Mouse (Mus musculus) E14TG2a.4 (cell line): ENCODE data around the gene Gm3336.

Experiments
- H3K27me3 ChIP-seq: 2 replicates; pipeline ENCODE4 v1.6.1; 2014; ENCODE audit warnings: low read length, control low read depth; ENCODE audit not compliant: insufficient read depth
- H3K36me3 ChIP-seq: 2 replicates; pipeline ENCODE4 v1.6.1; 2014; ENCODE audit warnings: low read length, control low read depth; ENCODE audit not compliant: insufficient read depth
- H3K4me1 ChIP-seq: replicated peaks from 2 replicates; pipeline ENCODE4 v1.6.1; 2014; ENCODE audit warnings: low read depth, low read length, control low read depth
- H3K4me3 ChIP-seq: replicated peaks from 2 replicates; pipeline ENCODE4 v1.5.1; 2014; ENCODE audit warnings: mild to moderate bottlenecking, low read length
- H3K9me3 ChIP-seq: 2 replicates; pipeline ENCODE4 v1.6.1; 2014; ENCODE audit warnings: low read length, control low read depth
- CTCF ChIP-seq: conservative IDR thresholded peaks from 2 replicates; pipeline ENCODE4 v1.5.1; 2014; ENCODE audit warnings: low read length
- NANOG ChIP-seq: IDR thresholded peaks from 2 replicates; pipeline ENCODE4 v1.6.1; 2014; ENCODE audit warnings: borderline replicate concordance, low read length, mixed read lengths
- POU5F1 ChIP-seq: IDR thresholded peaks from 2 replicates; pipeline ENCODE4 v1.6.1; 2014; ENCODE audit warnings: low read length, borderline replicate concordance

Gene Gm3336

GRCm38 (mm10) chr8:70697366-70698250 is 20.7 kb upstream of the Gm3336 start:
- H3K4me3 ChIP-seq: peak overlapping the region; percentile 90
- TF ChIP-seq NANOG (no peak), CTCF (no peak), POU5F1 (no peak)
- H3K9me3 ChIP-seq: no peaks in the 10 kb centered on the region
- peaks cover 61% of the 10 kb centered on the region for H3K4me1 ChIP-seq
- no peaks in the 10 kb centered on the region for H3K27me3 ChIP-seq
- peaks cover 4% of the 10 kb centered on the region; the same call in 1 of the 2 replicates for H3K36me3 ChIP-seq

DNA sequence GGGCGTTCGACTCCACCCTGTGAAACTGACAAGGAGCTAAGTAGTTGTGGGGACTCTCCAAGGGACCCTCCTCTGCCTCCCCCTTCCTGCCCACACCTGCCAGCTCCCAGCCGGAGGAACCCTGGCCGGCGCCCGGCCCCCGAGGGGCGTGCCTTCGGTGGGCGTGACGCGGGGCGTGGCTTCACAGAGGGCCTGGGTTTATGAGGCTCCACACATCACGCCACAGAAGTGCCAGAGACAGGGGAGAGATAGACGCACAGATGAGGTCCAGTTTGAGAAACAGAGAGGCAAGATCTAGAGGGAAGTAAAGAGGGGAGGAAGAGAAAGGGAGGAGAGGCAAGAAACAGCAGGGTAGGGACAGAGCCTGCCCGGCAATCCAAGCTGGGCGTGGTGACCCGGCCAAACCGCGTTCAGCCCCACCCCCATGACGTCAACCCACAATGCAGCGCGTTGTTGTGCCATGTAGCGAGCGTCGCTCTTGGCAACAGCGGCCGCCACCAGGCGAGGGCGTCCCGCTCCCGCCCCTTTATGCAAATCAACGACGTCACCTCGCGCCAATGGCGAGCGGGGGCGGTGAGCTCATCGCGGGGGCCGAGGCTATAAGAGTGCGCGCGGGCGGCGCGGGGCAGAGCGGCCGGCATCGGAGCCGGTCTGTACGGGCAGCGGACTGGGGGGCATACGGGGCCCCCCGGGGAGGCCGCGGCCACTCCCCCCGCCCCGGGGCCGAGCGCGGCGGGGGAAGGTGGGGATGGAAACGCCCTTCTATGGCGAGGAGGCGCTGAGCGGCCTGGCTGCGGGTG is 19.8 kb upstream of the Gm3336 start, which contains the start of gene Jund:
Jund (plus strand) TSS at position 640 of the 800 bp plus-strand sequence.
- Histone ChIP-seq H3K4me1 (peaks cover 52% of the 10 kb centered on the region), H3K4me3 (peak within 1 kb of the TSS; percentile 90), H3K27me3 (no peaks in the 10 kb centered on the region), H3K9me3 (no peaks in the 10 kb centered on the region), H3K36me3 (peaks cover 4% of the 10 kb centered on the region; the same call in 1 of the 2 replicates)
- no peak for TF ChIP-seq POU5F1
- no peak for TF ChIP-seq CTCF
- TF ChIP-seq NANOG: no peak

DNA sequence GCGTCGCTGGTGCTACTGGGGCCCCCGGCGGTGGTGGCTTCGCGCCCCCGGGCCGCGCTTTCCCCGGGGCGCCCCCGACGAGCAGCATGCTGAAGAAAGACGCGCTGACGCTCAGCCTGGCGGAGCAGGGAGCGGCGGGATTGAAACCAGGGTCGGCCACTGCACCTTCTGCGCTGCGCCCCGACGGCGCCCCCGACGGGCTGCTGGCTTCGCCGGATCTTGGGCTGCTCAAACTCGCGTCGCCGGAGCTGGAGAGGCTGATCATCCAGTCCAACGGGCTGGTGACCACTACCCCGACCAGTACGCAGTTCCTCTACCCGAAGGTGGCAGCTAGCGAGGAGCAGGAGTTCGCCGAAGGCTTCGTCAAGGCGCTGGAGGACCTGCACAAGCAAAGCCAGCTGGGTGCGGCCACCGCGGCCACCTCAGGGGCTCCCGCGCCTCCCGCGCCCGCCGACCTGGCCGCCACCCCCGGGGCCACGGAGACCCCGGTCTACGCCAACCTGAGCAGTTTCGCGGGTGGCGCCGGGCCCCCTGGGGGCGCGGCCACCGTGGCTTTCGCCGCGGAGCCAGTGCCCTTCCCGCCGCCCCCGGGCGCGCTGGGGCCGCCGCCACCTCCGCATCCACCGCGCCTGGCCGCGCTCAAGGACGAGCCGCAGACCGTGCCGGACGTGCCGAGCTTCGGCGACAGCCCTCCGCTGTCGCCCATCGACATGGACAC is 19.1 kb upstream of the Gm3336 start:
- TF ChIP-seq CTCF (no peak), NANOG (no peak), POU5F1 (no peak)
- Histone ChIP-seq H3K9me3 (no peaks in the 10 kb centered on the region), H3K27me3 (no peaks in the 10 kb centered on the region), H3K4me1 (peaks cover 46% of the 10 kb centered on the region), H3K36me3 (peaks cover 4% of the 10 kb centered on the region; the same call in 1 of the 2 replicates), H3K4me3 (peak overlapping the region; percentile 90)

DNA sequence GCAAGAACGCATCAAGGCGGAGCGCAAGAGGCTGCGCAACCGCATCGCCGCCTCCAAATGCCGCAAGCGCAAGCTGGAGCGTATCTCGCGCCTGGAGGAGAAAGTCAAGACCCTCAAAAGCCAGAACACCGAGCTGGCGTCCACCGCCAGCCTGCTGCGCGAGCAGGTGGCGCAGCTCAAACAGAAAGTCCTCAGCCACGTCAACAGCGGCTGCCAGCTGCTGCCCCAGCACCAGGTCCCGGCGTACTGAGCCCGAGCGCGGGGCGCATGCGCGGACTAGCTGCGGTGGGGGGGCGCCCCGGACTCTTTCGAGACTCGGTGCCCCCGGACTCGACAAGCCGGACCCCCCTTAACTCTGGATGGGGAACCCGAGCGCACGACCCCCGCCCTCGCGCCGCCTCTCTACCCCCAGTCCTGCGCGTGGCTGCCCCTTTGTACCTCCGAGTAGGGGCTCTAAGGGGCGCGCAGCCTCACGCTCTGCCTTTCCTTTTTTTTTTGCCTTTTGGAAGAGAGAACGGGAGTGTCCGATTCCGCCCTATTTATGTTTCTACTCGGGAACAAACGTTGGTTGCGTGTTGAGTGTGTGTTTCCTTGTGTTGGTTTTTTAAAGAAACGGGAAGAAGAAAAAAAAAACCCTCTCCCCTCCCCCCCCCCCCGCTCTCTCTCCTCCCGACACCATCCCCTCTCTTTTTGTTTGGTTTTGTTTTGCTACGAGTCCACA is 18.3 kb upstream of the Gm3336 start:
- Histone ChIP-seq H3K36me3 (peaks cover 4% of the 10 kb centered on the region; the same call in 1 of the 2 replicates), H3K9me3 (no peaks in the 10 kb centered on the region), H3K27me3 (no peaks in the 10 kb centered on the region), H3K4me1 (peaks cover 40% of the 10 kb centered on the region), H3K4me3 (peak overlapping the region; percentile 90)
- no peak for TF ChIP-seq CTCF
- TF ChIP-seq POU5F1: no peak
- TF ChIP-seq NANOG: no peak

GRCm38 (mm10) chr8:70700555-70700922 is 17.8 kb upstream of the Gm3336 start:
- no peaks in the 10 kb centered on the region for H3K9me3 ChIP-seq
- peak overlapping the region; percentile 90 for H3K4me3 ChIP-seq
- peaks cover 35% of the 10 kb centered on the region for H3K4me1 ChIP-seq
- H3K27me3 ChIP-seq: no peaks in the 10 kb centered on the region
- H3K36me3 ChIP-seq: peaks cover 4% of the 10 kb centered on the region; the same call in 1 of the 2 replicates
- no peak for TF ChIP-seq NANOG
- TF ChIP-seq CTCF: no peak
- no peak for TF ChIP-seq POU5F1

DNA sequence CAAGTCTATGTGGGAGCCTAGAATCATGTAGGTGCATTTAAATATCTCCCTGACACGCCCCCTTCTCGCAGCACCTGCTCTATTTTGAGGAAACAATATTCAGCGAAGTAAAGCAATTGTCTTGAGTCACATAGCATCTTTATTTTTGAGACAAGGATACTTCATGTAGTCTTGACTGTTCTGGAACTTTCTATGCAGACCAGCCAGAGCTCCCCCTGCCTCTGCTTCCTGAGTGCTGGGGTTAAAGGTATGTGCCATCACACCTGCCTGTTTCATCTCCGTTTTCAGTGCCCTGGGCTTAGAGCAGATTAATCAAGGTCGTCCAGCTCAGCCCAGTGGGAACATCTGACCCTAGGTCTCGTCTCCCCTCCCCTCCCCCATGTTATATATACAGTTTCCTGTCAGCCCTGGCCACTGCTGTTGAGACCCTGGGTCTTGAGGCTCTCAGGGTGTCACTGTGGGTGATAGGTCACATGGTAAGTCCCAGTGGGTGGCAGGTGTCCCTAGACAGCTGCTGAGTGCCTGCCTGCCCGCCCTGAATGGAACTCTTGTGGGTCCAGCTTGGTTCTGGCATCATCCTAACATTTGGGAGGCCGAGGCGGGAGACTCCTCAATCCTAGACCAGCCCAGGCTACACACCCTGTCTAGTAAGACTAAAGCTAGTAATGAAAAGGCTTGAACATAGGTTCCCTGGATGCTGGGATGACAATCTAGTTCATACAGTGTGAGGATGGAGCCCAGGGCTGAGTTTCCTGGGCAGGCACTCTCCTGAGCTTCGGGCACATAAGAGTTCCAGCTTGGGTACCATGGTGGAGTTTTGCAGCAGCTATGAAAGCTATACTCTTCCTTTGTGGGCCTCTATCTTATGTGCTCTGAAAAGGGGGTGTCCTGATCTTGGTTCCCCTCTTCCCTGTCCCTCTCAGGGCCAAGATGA is 17.0 kb upstream of the Gm3336 start:
- TF ChIP-seq POU5F1 (no peak), NANOG (no peak), CTCF (no peak)

More for the DNA sequence above, 17.0 kb upstream of the Gm3336 start:
- peaks cover 4% of the 10 kb centered on the region; the same call in 1 of the 2 replicates for H3K36me3 ChIP-seq
- no peaks in the 10 kb centered on the region for H3K27me3 ChIP-seq
- peak overlapping the region; percentile 90 for H3K4me3 ChIP-seq
- H3K4me1 ChIP-seq: peaks cover 27% of the 10 kb centered on the region
- H3K9me3 ChIP-seq: no peaks in the 10 kb centered on the region
